Mouse (Mus musculus): Measurements from ENCODE around the gene Hmgcs2. TPM values are rescaled to one million over a fixed set of nuclear protein-coding genes. Genes with fewer than 3 reads are reported as not detected.

Hmgcs2 gene
- 7.5 and 9.3 TPM in 2 replicates for polyA plus RNA-seq (2012; rRNA removed)

GRCm38 (mm10) chr3:98280204-98280932 is at the start of gene Hmgcs2:
TSS of gene Hmgcs2 (plus strand) at chr3:98280435.

DNA sequence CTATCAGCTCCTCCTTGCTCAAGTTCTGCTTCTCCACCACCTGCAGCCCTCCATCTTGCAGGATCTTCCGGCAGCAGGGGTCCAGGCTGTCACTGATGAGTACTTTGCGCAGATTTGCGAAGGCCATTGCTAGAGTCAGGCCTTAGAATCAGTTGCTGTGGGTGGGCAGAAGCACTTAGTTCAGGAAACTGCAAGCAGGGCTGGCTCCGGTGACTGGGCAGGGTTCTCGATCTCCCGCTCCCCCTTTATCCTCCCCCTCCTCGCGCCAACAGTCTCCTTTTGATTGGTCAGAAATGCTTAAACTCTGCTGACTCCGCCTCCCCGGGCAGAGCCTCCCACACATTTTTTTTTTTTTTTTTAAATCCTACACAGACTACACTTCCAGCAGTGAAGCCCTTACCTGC is 59.5 kb downstream of the Hmgcs2 start, which contains the start of gene Phgdh:
Phgdh (minus strand) TSS at position 285 of the 404 bp plus-strand sequence.

Other genes starting within 250 kb of the Hmgcs2 start
- not detected in 2 replicates for gene Adam30, start 119.8 kb upstream of the Hmgcs2 start, polyA plus RNA-seq (2012; rRNA removed)
- 0.08 TPM in 1 of 2 replicates, not detected in the other for gene Reg4, start 58.3 kb upstream of the Hmgcs2 start, polyA plus RNA-seq (2012; rRNA removed)
- gene Phgdh, start 59.6 kb downstream of the Hmgcs2 start, polyA plus RNA-seq (2012; rRNA removed): 91.6 and 110 TPM in 2 replicates
- gene Zfp697, start 102.0 kb downstream of the Hmgcs2 start, polyA plus RNA-seq (2012; rRNA removed): 17.9 and 19.3 TPM in 2 replicates
- not detected in 2 replicates for gene Gm4450, start 176.7 kb downstream of the Hmgcs2 start, polyA plus RNA-seq (2012; rRNA removed)
- gene Hsd3b4, start 230.1 kb downstream of the Hmgcs2 start, polyA plus RNA-seq (2012; rRNA removed): not detected in 2 replicates

Data from central nervous system, embryonic 18 days (tissue).